Mouse (Mus musculus): ENCODE measurements at regions not wholly inside any gene's neighbourhood (a gene's known extent, or its start where the extent isn't known, plus 50 kb on each side); places are given as distances from the start of the nearest gene placed in this dataset.

GRCm38 (mm10) chr8:87093081-87093480 lies 208.0 kb upstream of the N4bp1 start:
- Histone ChIP-seq H3K4me3 (ENCODE audit: control insufficient read depth, low read depth, low read length) (no peak overlapping the region), H3K36me3 (ENCODE audit: control insufficient read depth, insufficient read depth, low read length) (no peaks in the 10 kb centered on the region)
- TF ChIP-seq CTCF (IDR thresholded peaks at IDR 0.05; ENCODE audit: control insufficient read depth, insufficient read depth, insufficient replicate concordance, low read depth, low read length), result no peak
- no peak for TF ChIP-seq POLR2A (IDR thresholded peaks at IDR 0.05; ENCODE audit: control insufficient read depth, low read depth, low read length)

GRCm38 (mm10) chr8:87087451-87088095 lies 202.5 kb upstream of the N4bp1 start:
- no peaks in the 10 kb centered on the region for H3K27me3 ChIP-seq (ENCODE audit: control insufficient read depth, insufficient read depth, low read length)
- no peaks in the 10 kb centered on the region for H3K4me1 ChIP-seq (ENCODE audit: control insufficient read depth, insufficient read depth, low read length)
- H3K27ac ChIP-seq (ENCODE audit: control insufficient read depth, insufficient read depth, low read depth, low read length), result no peak overlapping the region
- no peaks in the 10 kb centered on the region for H3K36me3 ChIP-seq (ENCODE audit: control insufficient read depth, insufficient read depth, low read length)
- no peak for TF ChIP-seq CTCF (IDR thresholded peaks at IDR 0.05; ENCODE audit: control insufficient read depth, insufficient read depth, insufficient replicate concordance, low read depth, low read length)
- TF ChIP-seq POLR2A (IDR thresholded peaks at IDR 0.05; ENCODE audit: control insufficient read depth, low read depth, low read length), result no peak
- H3K4me3 ChIP-seq (ENCODE audit: control insufficient read depth, low read depth, low read length), result no peak overlapping the region

More at GRCm38 (mm10) chr8:87093081-87093480, 208.0 kb upstream of the N4bp1 start:
- H3K4me1 ChIP-seq (ENCODE audit: control insufficient read depth, insufficient read depth, low read length), result no peaks in the 10 kb centered on the region
- H3K27ac ChIP-seq (ENCODE audit: control insufficient read depth, insufficient read depth, low read depth, low read length), result no peak overlapping the region
- H3K27me3 ChIP-seq (ENCODE audit: control insufficient read depth, insufficient read depth, low read length), result no peaks in the 10 kb centered on the region

DNA sequence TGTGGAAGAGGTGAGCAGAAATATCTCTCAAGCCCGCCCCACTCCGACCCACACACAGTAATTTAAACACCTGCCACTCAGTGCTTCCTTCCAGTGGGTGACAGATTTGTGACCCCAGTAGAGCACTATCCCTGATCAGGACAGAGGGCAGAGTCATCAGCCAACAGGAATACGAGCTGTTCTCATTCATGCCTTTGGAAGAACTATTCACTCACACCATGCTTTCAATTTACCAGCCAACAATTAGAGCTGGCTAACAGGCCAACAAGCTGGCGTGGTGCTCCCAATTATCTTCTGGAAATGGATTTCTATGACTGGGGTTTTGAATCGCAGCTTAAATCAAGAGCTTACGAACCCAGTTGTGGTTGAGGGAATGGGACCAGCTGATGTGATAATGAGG lies 193.2 kb upstream of the N4bp1 start:
- TF ChIP-seq POLR2A (IDR thresholded peaks at IDR 0.05; ENCODE audit: control insufficient read depth, low read depth, low read length), result no peak
- no peak for TF ChIP-seq CTCF (IDR thresholded peaks at IDR 0.05; ENCODE audit: control insufficient read depth, insufficient read depth, insufficient replicate concordance, low read depth, low read length)
- Histone ChIP-seq H3K27ac (ENCODE audit: control insufficient read depth, insufficient read depth, low read depth, low read length) (no peak overlapping the region), H3K4me3 (ENCODE audit: control insufficient read depth, low read depth, low read length) (no peak overlapping the region), H3K36me3 (ENCODE audit: control insufficient read depth, insufficient read depth, low read length) (no peaks in the 10 kb centered on the region), H3K27me3 (ENCODE audit: control insufficient read depth, insufficient read depth, low read length) (no peaks in the 10 kb centered on the region), H3K4me1 (ENCODE audit: control insufficient read depth, insufficient read depth, low read length) (no peaks in the 10 kb centered on the region)

DNA sequence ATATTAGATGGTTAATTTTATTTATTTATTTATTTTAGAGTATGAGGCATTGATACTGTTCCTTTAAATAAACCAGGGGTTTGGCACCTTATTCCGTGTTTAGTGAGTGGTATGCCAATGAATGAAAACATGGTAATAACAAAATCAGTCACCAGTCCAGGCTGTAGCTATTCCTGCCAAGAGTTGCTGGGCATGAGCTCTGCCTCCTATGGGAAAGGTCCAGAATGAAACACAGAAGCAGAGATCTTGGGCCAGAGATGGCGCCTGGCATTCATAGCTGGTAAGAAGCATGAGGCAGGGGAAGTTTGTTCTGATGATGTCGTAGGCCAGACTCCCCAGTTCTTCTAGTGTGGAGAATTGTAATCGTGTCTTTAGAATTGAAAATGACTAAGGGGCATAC lies 190.9 kb upstream of the N4bp1 start:
- TF ChIP-seq CTCF (IDR thresholded peaks at IDR 0.05; ENCODE audit: control insufficient read depth, insufficient read depth, insufficient replicate concordance, low read depth, low read length) (no peak), POLR2A (IDR thresholded peaks at IDR 0.05; ENCODE audit: control insufficient read depth, low read depth, low read length) (no peak)

GRCm38 (mm10) chr8:87071224-87071623 lies 186.2 kb upstream of the N4bp1 start:
- no peaks in the 10 kb centered on the region for H3K4me1 ChIP-seq (ENCODE audit: control insufficient read depth, insufficient read depth, low read length)
- H3K36me3 ChIP-seq (ENCODE audit: control insufficient read depth, insufficient read depth, low read length), result no peaks in the 10 kb centered on the region
- no peak for TF ChIP-seq CTCF (IDR thresholded peaks at IDR 0.05; ENCODE audit: control insufficient read depth, insufficient read depth, insufficient replicate concordance, low read depth, low read length)
- no peaks in the 10 kb centered on the region for H3K27me3 ChIP-seq (ENCODE audit: control insufficient read depth, insufficient read depth, low read length)
- no peak overlapping the region for H3K4me3 ChIP-seq (ENCODE audit: control insufficient read depth, low read depth, low read length)
- H3K27ac ChIP-seq (ENCODE audit: control insufficient read depth, insufficient read depth, low read depth, low read length), result no peak overlapping the region

More for the DNA sequence above, 190.9 kb upstream of the N4bp1 start:
- Histone ChIP-seq H3K4me1 (ENCODE audit: control insufficient read depth, insufficient read depth, low read length) (no peaks in the 10 kb centered on the region), H3K27me3 (ENCODE audit: control insufficient read depth, insufficient read depth, low read length) (no peaks in the 10 kb centered on the region), H3K27ac (ENCODE audit: control insufficient read depth, insufficient read depth, low read depth, low read length) (no peak overlapping the region), H3K4me3 (ENCODE audit: control insufficient read depth, low read depth, low read length) (no peak overlapping the region), H3K36me3 (ENCODE audit: control insufficient read depth, insufficient read depth, low read length) (no peaks in the 10 kb centered on the region)

GRCm38 (mm10) chr8:87067106-87067505 lies 182.0 kb upstream of the N4bp1 start:
- Histone ChIP-seq H3K27ac (ENCODE audit: control insufficient read depth, insufficient read depth, low read depth, low read length) (no peak overlapping the region), H3K27me3 (ENCODE audit: control insufficient read depth, insufficient read depth, low read length) (no peaks in the 10 kb centered on the region)
- TF ChIP-seq CTCF (IDR thresholded peaks at IDR 0.05; ENCODE audit: control insufficient read depth, insufficient read depth, insufficient replicate concordance, low read depth, low read length) (no peak), POLR2A (IDR thresholded peaks at IDR 0.05; ENCODE audit: control insufficient read depth, low read depth, low read length) (no peak)

GRCm38 (mm10) chr8:87064768-87065167 lies 179.7 kb upstream of the N4bp1 start:
- no peak for TF ChIP-seq CTCF (IDR thresholded peaks at IDR 0.05; ENCODE audit: control insufficient read depth, insufficient read depth, insufficient replicate concordance, low read depth, low read length)
- no peak for TF ChIP-seq POLR2A (IDR thresholded peaks at IDR 0.05; ENCODE audit: control insufficient read depth, low read depth, low read length)
- H3K27ac ChIP-seq (ENCODE audit: control insufficient read depth, insufficient read depth, low read depth, low read length), result no peak overlapping the region

More at GRCm38 (mm10) chr8:87067106-87067505, 182.0 kb upstream of the N4bp1 start:
- Histone ChIP-seq H3K4me1 (ENCODE audit: control insufficient read depth, insufficient read depth, low read length) (peaks cover 2% of the 10 kb centered on the region; the same call in 1 of the 2 replicates), H3K4me3 (ENCODE audit: control insufficient read depth, low read depth, low read length) (no peak overlapping the region), H3K36me3 (ENCODE audit: control insufficient read depth, insufficient read depth, low read length) (no peaks in the 10 kb centered on the region)

More at GRCm38 (mm10) chr8:87064768-87065167, 179.7 kb upstream of the N4bp1 start:
- no peak overlapping the region for H3K4me3 ChIP-seq (ENCODE audit: control insufficient read depth, low read depth, low read length)
- no peaks in the 10 kb centered on the region for H3K27me3 ChIP-seq (ENCODE audit: control insufficient read depth, insufficient read depth, low read length)
- H3K36me3 ChIP-seq (ENCODE audit: control insufficient read depth, insufficient read depth, low read length), result no peaks in the 10 kb centered on the region
- peaks cover 2% of the 10 kb centered on the region; the same call in 1 of the 2 replicates for H3K4me1 ChIP-seq (ENCODE audit: control insufficient read depth, insufficient read depth, low read length)
